In genomic region chr8:64657980-64658401, GRCm38 (mm10) we compare ENCODE assay signal across 11 mouse cellular contexts. TPM values are rescaled to one million over a fixed set of nuclear protein-coding genes. Genes with fewer than 3 reads are reported as not detected.
DNase-seq lines count a peak whose midpoint lies in the region; ATAC-seq and TF ChIP-seq lines count a peak whose summit lies in the region.
"Had no signal": no experiment of that assay in that cellular context is flagged by ENCODE, and none has a peak within 500 bp of the region (broad histone marks: within the 10 kb centered on the region; RNA-seq: fewer than 3 reads in every experiment).

No protein-coding gene starts in this region.

- ATAC-seq in hindbrain, embryonic 15.5 days (ENCODE audit: low FRiP score, low read depth) = no peak
- ATAC-seq in hindbrain, embryonic 12.5 days (ENCODE audit: low FRiP score) = no peak
- peak; percentile 66 for ATAC-seq in forebrain, embryonic 15.5 days (replicated peaks)
- ATAC-seq in megakaryocyte progenitor cell, adult 5-6 weeks (replicated peaks; ENCODE audit: poor library complexity) = no peak
- ATAC-seq: lung, postnatal 0 days had no signal

- H3K27ac ChIP-seq in hindbrain, embryonic 15.5 days (replicated peaks) = peak overlapping the region; percentile 52
- no peak overlapping the region for H3K27ac ChIP-seq in hindbrain, embryonic 12.5 days
- H3K27ac ChIP-seq in forebrain, embryonic 15.5 days (replicated peaks) = peak overlapping the region; percentile 8; the same call in 1 of the 2 replicates
- H3K27ac ChIP-seq in left cerebral cortex, adult 2 months = peak overlapping the region; percentile 91

- H3K4me1 ChIP-seq in hindbrain, embryonic 15.5 days (replicated peaks) = peaks cover 20% of the 10 kb centered on the region; the same call in 1 of the 2 replicates
- peaks cover 13% of the 10 kb centered on the region for H3K4me1 ChIP-seq in hindbrain, embryonic 12.5 days
- peaks cover 27% of the 10 kb centered on the region for H3K4me1 ChIP-seq in forebrain, embryonic 15.5 days

- no peak overlapping the region for H3K4me2 ChIP-seq in hindbrain, embryonic 15.5 days
- no peak overlapping the region for H3K4me2 ChIP-seq in hindbrain, embryonic 12.5 days (replicated peaks)
- no peak overlapping the region for H3K4me2 ChIP-seq in forebrain, embryonic 15.5 days (replicated peaks)

- peak; percentile 56 to 62 for DNase-seq in left cerebral cortex, adult 2 months (ENCODE audit: extremely low spot score in 1 of 2, low spot score in 2 of 2)
- DNase-seq in right cerebral cortex, adult 2 months (ENCODE audit: low spot score in 2 of 2) = peak; percentile 80 to 86
- no peak for DNase-seq in gastrocnemius, postnatal 25 days
- no peak for DNase-seq in adrenal gland, postnatal 36 days
- DNase-seq: kidney, postnatal 4 days; thymus, adult 18-20 months had no signal

- no peaks in the 10 kb centered on the region for H3K27me3 ChIP-seq in hindbrain, embryonic 15.5 days
- no peaks in the 10 kb centered on the region for H3K27me3 ChIP-seq in hindbrain, embryonic 12.5 days
- no peaks in the 10 kb centered on the region for H3K27me3 ChIP-seq in forebrain, embryonic 15.5 days

- no peak overlapping the region for H3K9ac ChIP-seq in hindbrain, embryonic 15.5 days
- H3K9ac ChIP-seq in hindbrain, embryonic 12.5 days = no peak overlapping the region
- no peak overlapping the region for H3K9ac ChIP-seq in forebrain, embryonic 15.5 days (replicated peaks)

- H3K4me3 ChIP-seq in hindbrain, embryonic 15.5 days = no peak overlapping the region
- no peak overlapping the region for H3K4me3 ChIP-seq in hindbrain, embryonic 12.5 days
- no peak overlapping the region for H3K4me3 ChIP-seq in forebrain, embryonic 15.5 days
- H3K4me3 ChIP-seq in left cerebral cortex, adult 2 months = no peak overlapping the region

- WGBS in hindbrain, embryonic 15.5 days = 69% methylated on average over 4 of the region's 4 CpGs
- 81% methylated on average over 4 of the region's 4 CpGs for WGBS in hindbrain, embryonic 12.5 days
- 31% methylated on average over 4 of the region's 4 CpGs for WGBS in forebrain, embryonic 15.5 days

- H3K36me3 ChIP-seq in hindbrain, embryonic 15.5 days = 0 out of 2 replicates have a peak, but pooled peaks cover 4% of the 10 kb centered on the region
- no peaks in the 10 kb centered on the region for H3K36me3 ChIP-seq in hindbrain, embryonic 12.5 days
- no peaks in the 10 kb centered on the region for H3K36me3 ChIP-seq in forebrain, embryonic 15.5 days

- intact Hi-C loops in left cerebral cortex, adult 2 months (cut with DNase I) = loop anchor here (1.0 to 2.0 kb wide), 5 partner anchors 13 to 35 kb away; partner anchors contain the start of gene Cpe

- no peaks in the 10 kb centered on the region for H3K9me3 ChIP-seq in hindbrain, embryonic 15.5 days
- H3K9me3 ChIP-seq in hindbrain, embryonic 12.5 days (replicated peaks) = no peaks in the 10 kb centered on the region
- no peaks in the 10 kb centered on the region for H3K9me3 ChIP-seq in forebrain, embryonic 15.5 days

- TF ChIP-seq CTCF in left cerebral cortex, adult 2 months (IDR thresholded peaks at IDR 0.05) = no peak

RNA-seq across cellular contexts. Expression of gene Cpe, which starts 34.9 kb away (rescaled TPM):
- polyA plus RNA-seq in hindbrain, embryonic 15.5 days (2015; fragmentation: Nextera tagmentation; extraction: Ambion mirVana) = 709 and 723 TPM in 2 replicates
- polyA plus RNA-seq in hindbrain, embryonic 12.5 days (2016; fragmentation: Nextera tagmentation; extraction: Ambion mirVana) = 387 and 416 TPM in 2 replicates
- polyA plus RNA-seq in forebrain, embryonic 15.5 days (2015; fragmentation: Nextera tagmentation; extraction: Ambion mirVana) = 444 and 498 TPM in 2 replicates
- total RNA-seq in left cerebral cortex, adult 2 months (2021) = 1,000 to 10,000 TPM; 1,948 to 2,026 TPM
- not detected in 2 replicates for total RNA-seq in megakaryocyte progenitor cell, adult 5-6 weeks (2015)
- not detected in 2 replicates for total RNA-seq in megakaryocyte progenitor cell, adult 5-6 weeks (2017)
- 100 to 1,000 TPM; 193 to 218 TPM for total RNA-seq in gastrocnemius, postnatal 25 days (2021)
- 100 to 1,000 TPM; 731 to 943 TPM for total RNA-seq in adrenal gland, postnatal 36 days (2021)

Comparison
In these comparisons a context has a peak if more than half of its experiments do, and no peak if none do; other contexts are left out.
1. DNase-seq: peak in left cerebral cortex, adult 2 months (2 of 2) and right cerebral cortex, adult 2 months (2 of 2); none in gastrocnemius, postnatal 25 days (single experiment) and adrenal gland, postnatal 36 days (0 of 2).
2. RNA of gene Cpe, which starts 34.9 kb away (total RNA-seq): 1,948 to 2,026 TPM in left cerebral cortex, adult 2 months, 731 to 943 TPM in adrenal gland, postnatal 36 days and 193 to 218 TPM in gastrocnemius, postnatal 25 days; not detected in megakaryocyte progenitor cell, adult 5-6 weeks; every median in the first group is over 100 times any median in the second.